Mouse (Mus musculus) fibroblast of lung, adult 2 months (primary cell): ENCODE measurements around the gene Fads1.

Experiments
- DNase-seq: peaks from one replicate; pipeline ENCODE4 v3.0.0-alpha.2; 2011; ENCODE audit warnings: low read depth

Gene Fads1

DNA sequence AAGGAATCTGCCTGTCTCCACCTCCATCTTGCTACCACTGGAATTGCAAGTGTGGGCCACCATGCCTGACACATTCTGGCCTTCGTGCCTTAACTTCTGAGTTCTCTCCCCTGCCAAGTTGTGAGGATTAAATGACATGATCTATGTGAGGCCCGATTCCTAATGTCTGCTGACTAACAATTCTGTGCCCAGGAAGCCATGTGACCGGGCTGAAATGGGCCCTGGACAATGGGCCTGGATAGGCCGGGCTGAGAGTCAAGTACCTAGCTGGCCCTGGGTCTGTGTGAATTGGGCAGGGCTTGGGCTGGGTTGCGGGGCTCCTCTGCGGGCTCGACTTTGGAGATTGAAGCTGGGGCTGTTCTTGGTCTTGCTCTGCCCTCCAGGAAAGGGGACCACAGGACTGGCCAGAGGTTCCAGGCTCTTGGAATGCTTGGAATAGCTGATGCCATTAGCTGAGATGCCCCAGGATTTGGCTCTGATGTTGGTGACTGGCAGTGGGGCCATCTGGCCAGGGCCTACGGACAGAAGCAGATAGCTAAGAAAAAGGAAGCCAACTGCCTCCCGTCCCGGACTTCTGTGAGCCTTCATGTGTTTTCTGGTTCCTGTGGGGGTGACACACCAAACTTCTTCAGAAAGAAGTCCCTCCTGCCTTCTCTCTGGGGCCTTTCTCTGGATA lies 31.2 kb downstream of the Fads1 start:
- DNase-seq: no peak

DNA sequence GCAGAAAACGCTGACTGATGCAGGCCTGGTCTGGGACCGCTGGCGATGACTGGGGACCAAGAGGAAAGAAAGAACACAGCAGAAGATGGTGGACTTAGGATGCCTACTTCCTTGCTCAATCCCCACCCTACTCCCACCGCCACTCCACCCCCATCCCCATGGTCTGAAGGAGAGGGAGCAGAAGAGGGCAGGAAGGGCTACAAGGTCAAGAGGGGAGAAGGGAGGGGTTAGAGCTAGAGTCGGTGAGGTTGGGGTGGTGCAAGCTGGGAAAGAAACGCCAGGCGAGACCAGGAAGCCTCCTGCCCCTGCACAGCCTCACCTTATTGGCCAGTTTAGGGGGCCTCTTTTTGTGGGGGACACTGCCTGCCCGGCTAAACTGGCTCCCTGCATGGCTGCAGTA lies 33.4 kb downstream of the Fads1 start:
- DNase-seq: no peak

DNA sequence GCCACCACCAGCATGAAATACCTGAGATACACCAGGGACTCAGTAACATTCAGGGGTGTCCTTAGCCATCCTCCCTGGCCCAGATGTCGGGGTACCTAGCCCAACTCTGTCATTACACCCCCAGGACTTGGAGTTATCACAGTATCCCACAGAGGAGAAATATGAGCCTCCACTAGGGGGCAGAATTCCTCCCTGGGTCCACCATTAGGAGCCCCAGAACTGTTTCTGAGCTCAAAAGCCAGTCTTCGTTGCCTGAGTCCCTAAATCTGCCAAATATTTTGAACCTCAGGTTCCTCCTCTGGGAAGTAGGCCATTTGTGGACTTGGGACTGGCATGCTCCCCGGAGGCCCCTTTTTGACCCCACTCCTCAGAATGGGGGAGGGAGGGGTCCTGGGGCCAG lies 36.4 kb downstream of the Fads1 start:
- no peak for DNase-seq

DNA sequence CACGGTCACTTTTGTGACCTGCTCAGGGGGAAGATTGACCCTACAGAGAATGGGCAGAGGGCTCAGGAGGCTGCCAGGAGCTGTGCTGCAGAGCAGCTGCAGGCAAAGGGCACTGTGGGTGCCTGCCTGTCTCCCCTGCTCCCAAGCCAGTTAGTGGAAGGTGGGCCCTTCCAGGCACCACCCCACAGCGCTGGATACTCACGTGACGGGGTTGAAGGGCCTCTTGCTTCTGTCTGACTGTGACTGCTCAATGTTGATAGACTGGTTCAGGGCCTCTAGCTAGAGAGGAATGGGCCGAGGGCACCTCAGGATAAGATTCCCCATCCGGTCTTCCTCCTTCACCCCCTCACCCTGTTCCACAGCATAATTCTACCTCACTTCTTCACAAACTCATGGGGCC lies 36.9 kb downstream of the Fads1 start:
- DNase-seq: no peak

DNA sequence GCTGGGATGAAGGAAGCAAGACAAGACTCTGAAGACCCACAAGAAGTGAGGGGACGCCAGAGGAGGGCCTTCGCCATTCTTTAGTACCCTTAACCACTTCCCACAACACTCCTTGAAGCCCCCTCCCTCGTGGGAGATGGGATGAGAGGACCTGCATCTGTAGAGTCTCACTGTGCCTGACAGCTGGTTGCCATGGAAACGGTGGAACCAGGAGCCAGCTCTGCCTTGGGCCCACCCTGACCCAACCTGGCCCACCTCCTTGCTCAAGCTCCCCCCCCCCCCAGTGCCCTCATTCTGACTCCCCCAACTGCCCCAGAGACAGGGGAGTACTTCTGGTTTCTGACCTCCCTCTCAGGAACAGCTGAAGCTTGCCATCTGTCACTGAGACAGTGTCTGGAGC lies 38.9 kb downstream of the Fads1 start:
- DNase-seq: no peak

DNA sequence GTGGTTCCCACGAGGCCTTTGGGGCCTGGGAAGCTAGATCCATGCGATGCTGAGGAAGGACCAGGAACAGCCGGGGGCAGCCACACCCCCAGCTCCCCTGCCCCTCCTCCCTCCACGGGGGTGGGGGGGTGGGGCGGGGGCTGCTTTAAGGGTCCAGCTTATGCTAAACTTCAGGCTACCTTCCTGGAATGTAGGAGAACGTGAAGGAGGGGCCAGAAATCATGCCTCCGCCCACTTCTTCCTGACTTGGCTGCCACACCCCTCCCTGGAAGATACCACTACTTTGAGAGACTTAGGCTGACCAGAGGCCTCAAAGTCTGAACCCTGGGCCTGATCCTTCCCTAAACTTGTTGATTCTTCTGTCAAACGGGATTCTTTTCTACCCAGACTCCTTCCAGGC lies 40.0 kb downstream of the Fads1 start:
- DNase-seq: no peak

DNA sequence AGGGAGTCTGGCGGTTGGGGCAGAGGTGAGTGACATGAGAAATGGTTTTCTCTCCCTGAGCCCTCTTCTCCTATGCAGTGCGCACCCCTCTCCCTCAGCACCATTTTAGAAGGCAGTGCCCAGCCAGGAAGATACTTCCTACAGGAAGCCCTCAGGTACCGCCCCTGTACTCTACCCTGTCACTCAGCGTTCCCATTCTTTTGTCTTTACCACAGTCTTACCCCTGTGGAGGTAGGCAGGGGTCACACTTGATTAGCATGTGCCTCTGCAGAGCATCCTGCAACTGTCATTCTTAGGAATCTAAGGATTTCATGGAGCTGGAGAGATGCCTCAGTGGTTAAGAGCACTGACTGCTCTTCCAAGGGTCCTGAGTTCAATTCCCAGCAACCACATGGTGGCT lies 40.9 kb downstream of the Fads1 start:
- DNase-seq: no peak

DNA sequence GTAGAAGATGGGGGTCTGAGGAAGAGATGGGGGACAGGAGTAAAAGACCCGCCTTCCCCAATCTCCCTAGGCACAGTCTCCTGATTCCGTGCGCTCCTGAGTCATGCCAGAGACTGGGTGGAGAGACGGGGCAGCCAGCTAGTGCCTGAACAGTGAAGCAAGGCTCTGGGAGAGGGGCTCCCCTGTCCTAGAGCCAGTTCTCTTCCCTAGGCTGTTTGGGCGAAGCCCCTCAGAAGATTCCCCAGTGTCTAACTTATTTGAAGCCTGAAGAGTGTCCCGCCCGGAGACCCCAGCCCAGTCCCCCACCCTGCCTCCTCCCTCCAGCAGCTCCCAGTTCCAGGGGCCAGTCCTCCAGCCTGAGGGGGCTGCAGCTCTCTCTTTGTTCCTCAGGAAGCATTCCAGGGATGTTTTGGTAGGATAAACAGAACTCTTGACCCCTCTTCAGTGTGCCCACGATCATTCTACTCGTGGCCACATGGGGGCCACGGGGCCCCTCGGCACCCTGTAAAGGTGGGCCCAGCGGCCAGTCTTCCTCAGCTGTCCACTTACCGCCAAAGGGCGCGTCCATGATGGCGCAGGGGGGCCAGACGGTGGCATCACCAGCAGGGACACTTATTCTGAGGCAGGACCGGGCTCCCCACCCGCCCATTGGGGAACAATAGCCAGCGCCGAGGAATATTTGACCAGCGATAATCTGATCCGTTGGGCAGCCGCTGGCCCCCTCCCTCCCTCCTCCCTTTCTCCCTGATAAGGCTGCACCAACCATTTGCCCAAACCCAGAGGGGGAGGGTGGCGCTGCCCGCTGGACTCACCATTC lies 42.2 kb downstream of the Fads1 start:
- DNase-seq: no peak

DNA sequence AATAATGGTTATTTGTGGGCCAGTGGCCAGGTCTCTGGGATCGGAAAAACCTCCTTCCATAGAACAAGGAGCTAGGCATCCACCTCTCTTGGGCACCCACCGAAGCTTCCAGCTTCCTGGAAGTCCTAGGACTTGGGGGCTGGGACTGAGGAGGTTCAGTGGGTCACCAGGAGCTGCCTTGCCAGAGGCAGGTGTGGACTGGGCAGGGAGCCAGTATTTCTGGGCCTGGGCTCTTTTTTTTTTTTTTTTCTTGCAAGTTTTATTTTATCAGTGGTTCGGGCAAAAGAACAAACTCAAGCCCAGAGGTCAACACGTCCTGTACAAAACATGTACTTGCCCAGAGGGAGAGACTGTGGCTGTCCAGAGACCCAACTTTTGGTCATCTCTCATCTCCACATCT lies 43.1 kb downstream of the Fads1 start:
- DNase-seq: no peak

DNA sequence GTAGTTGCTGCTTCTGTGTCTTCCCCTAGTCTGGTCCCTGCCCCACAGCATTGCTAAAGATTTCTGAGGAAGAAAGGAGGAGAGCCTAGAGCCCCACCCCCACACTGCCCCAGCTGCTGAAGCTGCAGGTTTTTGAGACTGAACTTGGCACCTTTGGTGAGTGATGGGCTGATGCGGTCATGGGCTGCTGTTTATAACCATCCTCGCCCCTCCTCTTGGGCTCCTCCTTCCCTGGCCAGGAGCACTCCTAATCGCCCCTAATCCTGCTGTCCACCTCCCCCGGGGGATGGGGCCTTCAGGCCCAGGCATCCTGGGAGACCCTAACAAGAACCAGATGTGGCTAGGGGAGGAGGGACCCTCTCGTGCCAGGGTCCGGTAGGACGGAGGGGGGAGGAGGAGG lies 48.3 kb downstream of the Fads1 start:
- no peak for DNase-seq

DNA sequence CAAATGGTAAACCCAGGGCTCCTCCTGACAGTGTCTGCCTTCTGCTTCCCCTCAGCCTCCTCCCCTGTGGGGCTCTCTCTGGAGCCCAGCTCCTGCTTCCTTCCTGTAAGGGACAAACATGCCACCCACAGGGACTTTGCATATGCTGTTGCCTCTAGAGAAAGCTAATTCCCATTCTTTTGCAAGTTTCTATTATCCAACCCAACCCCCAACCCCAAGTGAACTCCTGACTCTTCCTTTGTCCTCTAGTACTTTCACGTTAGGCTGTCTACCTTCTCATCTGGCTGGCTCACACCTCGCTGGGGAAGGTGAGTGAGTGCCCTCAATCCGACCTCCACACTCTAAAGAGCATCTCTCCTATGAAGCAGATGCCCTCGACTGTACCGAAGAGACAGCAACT lies 49.2 kb downstream of the Fads1 start:
- DNase-seq: no peak

DNA sequence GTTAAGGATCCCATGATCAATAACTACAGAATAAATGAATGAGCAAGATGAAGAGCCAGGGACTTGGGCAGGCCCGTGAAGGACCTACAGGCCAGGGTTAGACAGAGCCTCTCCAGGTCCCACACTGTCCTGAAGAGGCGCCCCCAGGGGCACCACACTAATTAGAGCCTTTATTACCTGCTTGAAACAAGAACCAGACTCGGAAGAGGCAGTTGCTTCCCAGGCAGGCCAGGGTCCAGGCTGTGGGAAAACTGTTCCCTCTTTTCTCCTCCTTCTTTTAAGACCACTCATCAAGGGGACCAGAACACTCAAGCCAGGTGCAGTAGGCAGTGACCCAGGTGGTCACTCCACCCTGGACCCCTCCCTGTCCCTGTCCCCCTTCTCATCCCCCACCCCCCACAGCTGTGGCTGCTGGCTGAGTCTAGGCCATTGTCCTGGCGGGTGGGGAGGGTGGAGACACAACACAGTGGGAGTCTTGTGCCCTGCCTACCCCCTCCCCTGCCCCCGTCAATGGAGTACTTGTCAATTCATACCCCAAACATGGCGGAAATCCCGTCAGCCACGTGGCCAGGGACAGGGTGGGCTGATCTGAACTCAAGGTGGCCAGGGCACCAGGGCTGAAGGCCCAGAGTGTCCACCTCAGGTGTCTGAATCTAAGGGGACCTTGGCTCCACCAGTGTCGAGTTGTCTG lies 49.8 kb downstream of the Fads1 start:
- no peak for DNase-seq

DNA sequence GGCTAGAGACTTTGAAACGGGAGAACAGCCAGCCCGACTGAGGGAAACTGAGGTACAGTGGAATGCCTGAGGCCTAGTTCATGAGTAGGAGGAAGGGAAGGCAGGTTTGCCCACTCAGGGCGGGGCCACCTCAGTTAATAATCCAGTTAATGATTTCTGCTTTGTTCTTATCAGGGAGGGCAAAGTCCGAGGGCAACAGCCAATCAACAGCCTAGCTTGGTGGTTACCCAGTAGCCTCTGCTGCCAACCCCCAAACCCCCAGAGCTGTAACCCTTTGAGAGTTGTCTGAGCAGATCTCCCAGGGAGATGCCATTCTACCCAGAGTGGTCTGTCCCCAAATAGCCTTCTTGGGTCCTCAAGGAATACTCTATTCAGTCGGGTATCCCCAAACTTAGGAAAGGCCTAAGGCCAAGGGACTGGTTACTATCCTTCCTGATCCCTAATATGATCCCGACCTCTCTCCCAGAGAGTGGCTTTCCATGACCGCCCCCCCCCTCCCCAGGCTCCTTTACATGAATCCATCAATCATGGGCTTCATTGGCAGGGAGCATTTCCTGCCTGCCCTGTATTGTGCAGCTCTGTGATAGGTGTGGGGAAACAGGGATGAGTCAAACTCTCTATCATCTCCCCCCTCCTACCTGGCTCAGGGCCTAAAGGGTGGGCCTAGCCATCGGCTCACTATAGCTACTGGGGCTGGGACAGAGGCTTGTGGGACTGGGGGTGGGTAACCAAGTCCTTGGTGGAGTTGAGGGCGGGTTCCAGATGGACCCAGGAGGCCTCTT lies 53.3 kb downstream of the Fads1 start:
- DNase-seq: no peak

DNA sequence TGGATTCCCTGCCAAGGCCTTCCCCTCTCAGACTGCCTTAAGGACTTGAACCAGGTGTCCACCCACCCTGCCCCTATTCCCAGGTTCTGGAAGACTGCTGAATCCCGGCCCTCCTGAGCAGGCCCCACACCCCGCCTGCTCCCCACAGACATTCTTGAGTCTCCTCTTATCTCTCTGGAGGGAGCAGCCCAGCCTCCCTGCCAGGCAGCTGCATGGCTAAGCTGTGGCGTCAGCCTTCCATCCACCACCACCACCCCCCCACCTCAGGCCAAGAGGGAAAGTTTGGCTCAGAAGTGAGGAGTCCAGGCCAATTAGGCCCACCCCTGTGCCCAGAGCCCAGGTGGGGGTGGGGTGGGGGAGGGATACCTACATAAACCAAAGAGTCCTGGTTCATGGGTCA lies 55.8 kb downstream of the Fads1 start:
- no peak for DNase-seq

DNA sequence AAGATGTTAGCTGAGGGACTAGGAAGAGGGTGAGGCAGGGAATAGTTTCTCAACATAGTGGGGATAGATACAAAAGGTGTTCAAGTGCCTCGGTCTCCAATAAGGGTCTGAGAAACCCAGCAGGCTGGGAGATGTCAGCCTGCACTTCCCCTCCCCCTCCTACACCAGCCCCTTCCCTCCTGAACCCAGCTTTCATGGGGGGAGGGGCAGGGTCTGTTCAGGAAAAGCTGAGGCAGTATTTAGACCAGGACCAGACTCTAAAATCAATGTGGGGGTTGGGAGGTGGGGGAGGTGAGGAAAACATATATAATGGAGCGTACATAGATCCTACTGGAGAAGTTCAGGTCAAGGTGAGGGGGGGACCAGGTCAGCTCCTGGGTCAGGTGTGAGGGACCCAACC lies 56.7 kb downstream of the Fads1 start:
- DNase-seq: no peak

DNA sequence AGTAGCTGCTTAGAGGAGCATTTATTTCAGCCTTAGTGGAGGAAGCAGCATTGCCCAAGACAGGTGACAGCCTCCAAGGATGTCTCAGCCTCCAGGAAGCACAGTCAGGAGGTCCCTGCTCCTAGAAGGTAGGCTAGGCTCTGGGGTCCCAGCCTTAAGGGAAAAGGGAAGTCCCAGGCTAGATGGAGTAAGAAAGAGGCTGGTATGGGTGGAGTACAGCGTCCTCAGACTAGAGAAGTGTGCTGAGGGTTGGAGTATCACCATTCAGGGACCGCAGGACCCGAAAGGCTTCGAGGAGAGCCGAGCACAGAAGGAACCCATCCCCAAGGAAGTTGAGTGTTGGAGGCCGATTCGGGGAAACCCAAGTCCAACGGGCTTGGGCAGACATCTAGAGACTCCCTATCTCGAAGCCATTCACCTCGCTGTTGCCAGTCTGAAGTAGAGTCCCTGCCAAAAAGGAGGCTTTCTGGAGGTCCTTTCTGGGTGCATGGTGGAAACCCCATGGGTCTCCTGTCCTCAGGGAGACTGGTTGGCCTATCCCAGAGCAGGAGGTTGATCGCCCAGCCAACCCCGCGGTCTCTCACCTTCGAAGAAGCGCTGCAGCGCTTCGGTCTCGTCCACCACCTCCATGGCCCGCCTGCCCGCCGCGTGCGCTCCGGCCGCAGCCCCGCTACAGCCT lies 57.4 kb downstream of the Fads1 start:
- no peak for DNase-seq

DNA sequence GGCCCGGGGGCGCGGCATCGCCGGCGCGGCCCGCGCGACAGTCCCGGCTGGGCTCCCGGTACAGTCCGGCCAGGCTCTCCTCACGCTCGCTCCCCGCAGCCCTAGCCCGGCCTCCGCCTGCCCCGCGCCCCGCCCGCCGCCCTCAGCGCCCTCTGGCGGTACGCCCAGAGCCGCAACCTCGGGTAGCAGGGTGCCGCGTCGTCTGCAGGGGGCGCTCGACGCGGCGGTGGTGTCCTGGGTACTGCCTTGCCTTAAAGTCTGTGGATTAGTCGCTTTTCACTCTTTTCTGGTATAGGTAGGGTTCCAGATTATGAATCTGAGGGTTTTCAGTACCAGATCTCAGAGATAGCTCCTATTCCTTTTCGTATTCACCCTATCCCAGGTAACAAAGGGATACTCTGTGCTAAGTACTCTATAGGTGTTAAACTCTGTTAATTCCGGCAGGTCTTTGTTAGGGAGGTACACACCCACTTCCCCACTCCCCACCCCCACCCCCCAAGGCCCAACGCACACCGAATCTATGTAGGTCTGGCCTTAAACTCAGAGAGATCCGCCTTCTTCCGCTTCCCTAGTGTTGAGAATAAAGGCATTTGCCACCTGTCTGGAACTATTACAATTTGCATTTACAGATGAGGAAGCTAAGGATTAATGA lies 58.1 kb downstream of the Fads1 start, which contains the start of gene Myrf:
TSS of gene Myrf (minus strand) at position 95 of the 652 bp plus-strand sequence.
- no peak for DNase-seq

DNA sequence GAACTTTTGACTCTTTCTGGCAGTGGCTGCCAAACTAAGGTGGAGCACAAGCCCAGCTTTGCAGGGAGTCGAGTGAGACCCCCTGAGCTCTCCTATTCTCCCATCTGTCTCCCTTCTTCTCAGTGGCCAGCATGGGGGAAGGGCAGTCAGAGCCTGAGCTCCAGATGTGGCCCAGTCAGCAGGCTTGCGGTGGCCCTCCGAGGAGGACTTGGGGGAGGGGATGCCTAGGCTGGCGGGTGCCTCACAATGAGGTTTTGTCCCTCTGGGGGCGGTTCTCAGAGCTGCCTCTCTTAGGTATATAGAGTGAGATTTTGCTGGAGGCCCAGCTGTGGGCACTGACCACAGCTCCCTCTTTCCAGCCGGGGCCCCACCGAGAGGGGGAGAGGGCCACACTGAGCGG lies 60.2 kb downstream of the Fads1 start:
- DNase-seq: no peak

DNA sequence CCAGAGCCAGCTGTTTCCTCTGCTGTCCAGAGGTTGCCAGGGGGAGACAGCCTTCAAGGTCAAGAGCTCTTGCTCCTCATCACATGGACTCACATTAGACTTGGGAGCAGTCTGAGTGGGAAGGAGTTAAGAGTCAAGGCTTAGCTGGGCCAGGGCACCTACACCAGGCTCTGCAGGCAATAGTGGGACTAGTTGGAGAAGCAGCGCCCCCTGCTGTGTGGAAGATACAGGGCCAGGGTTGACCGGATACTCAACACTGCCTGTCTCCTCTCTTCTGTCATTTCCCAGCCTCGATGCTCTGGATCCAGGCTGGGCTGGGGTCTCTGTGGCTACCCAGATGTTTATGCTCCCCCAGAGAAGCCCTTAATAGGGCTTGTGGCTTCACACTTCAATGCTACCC lies 61.5 kb downstream of the Fads1 start:
- no peak for DNase-seq
